Mouse (Mus musculus) myocyte (in vitro differentiated cells): ENCODE data around the gene Strip1.

ENCODE experiments used
- E2F4 ChIP-seq: IDR thresholded peaks from one replicate; pipeline ENCODE4 v1.6.1; 2011; ENCODE audit warnings: mild to moderate bottlenecking, control low read depth, moderate library complexity; ENCODE audit not compliant: insufficient read depth
- MAX ChIP-seq: IDR thresholded peaks from one replicate; pipeline ENCODE4 v1.6.1; 2011; ENCODE audit warnings: low read depth, mild to moderate bottlenecking, control low read depth
- MYOD1 ChIP-seq, 3 experiments: IDR thresholded peaks; one replicate each; pipeline ENCODE4 v1.6.1; 2011; ENCODE audit warnings: control low read depth in 2 of 3, low read depth in 2 of 3, mild to moderate bottlenecking in 2 of 3, moderate library complexity in 1 of 3; ENCODE audit not compliant: insufficient read length in 2 of 3, control insufficient read depth in 1 of 3
- MYOG ChIP-seq, 3 experiments: IDR thresholded peaks; one replicate each; pipeline ENCODE4 v1.6.1; 2011; ENCODE audit warnings: control low read depth in 2 of 3, low read depth in 2 of 3, mild to moderate bottlenecking in 2 of 3; ENCODE audit not compliant: insufficient read length in 2 of 3, control insufficient read depth in 1 of 3, insufficient read depth in 1 of 3
- POLR2A ChIP-seq: IDR thresholded peaks from one replicate; pipeline ENCODE4 v1.6.1; 2011; ENCODE audit warnings: low read depth, mild to moderate bottlenecking, control low read depth, moderate library complexity; ENCODE audit not compliant: insufficient read length
- TCF12 ChIP-seq: IDR thresholded peaks from one replicate; pipeline ENCODE4 v1.6.1; 2011; ENCODE audit warnings: mild to moderate bottlenecking, control low read depth; ENCODE audit not compliant: poor library complexity, insufficient read depth, severe bottlenecking
- USF1 ChIP-seq: IDR thresholded peaks from one replicate; pipeline ENCODE4 v1.6.1; 2011; ENCODE audit warnings: low read depth, mild to moderate bottlenecking, control low read depth, moderate library complexity

- no peak for TF ChIP-seq MYOG (IDR thresholded peaks at IDR 0.05; ENCODE audit: control insufficient read depth in 1 of 3, insufficient read depth in 1 of 3, insufficient read length in 2 of 3, low read depth in 2 of 3)
- TF ChIP-seq POLR2A = no peak
- TF ChIP-seq E2F4 = no peak
- TF ChIP-seq TCF12 = no peak
- TF ChIP-seq MYOD1 (IDR thresholded peaks at IDR 0.05; ENCODE audit: control insufficient read depth in 1 of 3, insufficient read length in 2 of 3, low read depth in 2 of 3) = no peak
- no peak for TF ChIP-seq USF1
- TF ChIP-seq MAX = no peak
These were observed 22.7 kb downstream of the Strip1 start for GRCm38 (mm10) chr3:107608808-107609207.
